Mouse (Mus musculus) lung, embryonic 14.5 days (tissue): ENCODE data around the gene Tmtc1. TPM values are rescaled to one million over a fixed set of nuclear protein-coding genes. Genes with fewer than 3 reads are reported as not detected.

Source experiments
- ATAC-seq: fragments of 200-750 bp; cut with Nextera tagmentation; 2 replicates; pipeline ENCODE4 v1.8.0; 2017; ENCODE audit warnings: mild to moderate bottlenecking, moderate TSS enrichment, moderate library complexity; ENCODE audit not compliant: insufficient read depth
- DNase-seq: peaks from one replicate; pipeline ENCODE4 v3.0.0-alpha.2; 2015
- H3K27ac ChIP-seq: fragments of 300-500 bp; sonication (generic); 2 replicates; pipeline ENCODE4 v1.5.1; 2014; ENCODE audit warnings: low read depth, mild to moderate bottlenecking, moderate library complexity
- H3K27me3 ChIP-seq: fragments of 300-500 bp; sonication (generic); 2 replicates; pipeline ENCODE4 v1.6.1; 2014; ENCODE audit warnings: low read length, control low read depth; ENCODE audit not compliant: insufficient read depth
- H3K36me3 ChIP-seq: fragments of 300-500 bp; sonication (generic); 2 replicates; pipeline ENCODE4 v1.6.1; 2014; ENCODE audit warnings: control low read depth; ENCODE audit not compliant: insufficient read depth
- H3K4me1 ChIP-seq: fragments of 300-500 bp; sonication (generic); 2 replicates; pipeline ENCODE4 v1.6.1; 2014; ENCODE audit warnings: antibody characterized with exemption, control low read depth; ENCODE audit not compliant: insufficient read depth
- H3K4me2 ChIP-seq: fragments of 300-500 bp; sonication (generic); 2 replicates; pipeline ENCODE4 v1.6.1; 2014; ENCODE audit warnings: mild to moderate bottlenecking
- H3K4me3 ChIP-seq: fragments of 300-500 bp; sonication (generic); 2 replicates; pipeline ENCODE4 v1.5.1; 2014; ENCODE audit warnings: low read depth, low read length
- H3K9ac ChIP-seq: fragments of 300-500 bp; sonication (generic); 2 replicates; pipeline ENCODE4 v1.6.1; 2014
- H3K9me3 ChIP-seq: fragments of 300-500 bp; sonication (generic); 2 replicates; pipeline ENCODE4 v1.6.1; 2016; ENCODE audit warnings: low read depth, low read length, control low read depth
- CTCF ChIP-seq: IDR thresholded peaks from 2 replicates; pipeline ENCODE4 v1.5.1; 2016; ENCODE audit warnings: antibody characterized with exemption, low read depth
- WGBS: fragments of 180-500 bp; shearing (Covaris S2); extraction: QIAGEN DNeasy Blood & Tissue Kit; methylation state at CpG from one replicate; pipeline ENCODE4 v1.1.7; 2014; 5-methylcytosine and 5-hydroxymethylcytosine counted together
- polyA plus RNA-seq: library from polyadenylated mRNA; unstranded; fragments of >200 nt; fragmentation: Nextera tagmentation; extraction: Ambion mirVana; gene quantifications from 2 replicates; pipeline ENCODE4 v1.2.1, GENCODE M21; 2014

The Tmtc1 gene
- polyA plus RNA-seq, 1 experiment from 2014 or later: 3.6 TPM

- ATAC-seq: no peak
- Histone ChIP-seq H3K9me3 (no peaks in the 10 kb centered on the region), H3K36me3 (0 out of 2 replicates have a peak, but pooled peaks cover 4% of the 10 kb centered on the region), H3K4me2 (no peak overlapping the region), H3K27ac (no peak overlapping the region), H3K27me3 (no peaks in the 10 kb centered on the region), H3K4me1 (no peaks in the 10 kb centered on the region), H3K4me3 (no peak overlapping the region), H3K9ac (no peak overlapping the region)
- WGBS: 64% methylated on average over 3 of the region's 3 CpGs
- TF ChIP-seq CTCF: no peak
- no peak for DNase-seq
Observed at GRCm38 (mm10) chr6:148403761-148404160, 40.4 kb downstream of the Tmtc1 start.

- ATAC-seq (no peak), DNase-seq (no peak)
- no peak for TF ChIP-seq CTCF
- no peaks in the 10 kb centered on the region for H3K27me3 ChIP-seq
- H3K36me3 ChIP-seq: 0 out of 2 replicates have a peak, but pooled peaks cover 5% of the 10 kb centered on the region
- H3K4me3 ChIP-seq: no peak overlapping the region
- no peaks in the 10 kb centered on the region for H3K9me3 ChIP-seq
- no peaks in the 10 kb centered on the region for H3K4me1 ChIP-seq
- H3K4me2 ChIP-seq: no peak overlapping the region
- H3K9ac ChIP-seq: no peak overlapping the region
- 82% methylated on average over 6 of the region's 6 CpGs for WGBS
- no peak overlapping the region for H3K27ac ChIP-seq
Observed at GRCm38 (mm10) chr6:148401031-148401430, 43.2 kb downstream of the Tmtc1 start.

GRCm38 (mm10) chr6:148399541-148399940 lies 44.6 kb downstream of the Tmtc1 start:
- H3K4me2 ChIP-seq: no peak overlapping the region
- H3K9me3 ChIP-seq: no peaks in the 10 kb centered on the region
- no peak for DNase-seq
- no peak for ATAC-seq
- H3K4me1 ChIP-seq: no peaks in the 10 kb centered on the region
- 85% methylated on average over 2 of the region's 2 CpGs for WGBS
- no peaks in the 10 kb centered on the region for H3K27me3 ChIP-seq
- H3K9ac ChIP-seq: no peak overlapping the region
- no peak for TF ChIP-seq CTCF
- no peak overlapping the region for H3K27ac ChIP-seq
- H3K4me3 ChIP-seq: no peak overlapping the region
- H3K36me3 ChIP-seq: 0 out of 2 replicates have a peak, but pooled peaks cover 5% of the 10 kb centered on the region

GRCm38 (mm10) chr6:148398888-148399287 lies 45.3 kb downstream of the Tmtc1 start:
- no peak overlapping the region for H3K27ac ChIP-seq
- TF ChIP-seq CTCF: no peak
- ATAC-seq: no peak
- no peaks in the 10 kb centered on the region for H3K9me3 ChIP-seq
- 0 out of 2 replicates have a peak, but pooled peaks cover 5% of the 10 kb centered on the region for H3K36me3 ChIP-seq
- H3K4me3 ChIP-seq: no peak overlapping the region
- DNase-seq: no peak
- WGBS: 85% methylated on average over 2 of the region's 2 CpGs
- H3K9ac ChIP-seq: no peak overlapping the region
- H3K27me3 ChIP-seq: no peaks in the 10 kb centered on the region
- no peaks in the 10 kb centered on the region for H3K4me1 ChIP-seq
- H3K4me2 ChIP-seq: no peak overlapping the region

- DNase-seq (no peak), ATAC-seq (no peak)
- WGBS: 91% methylated on average over 5 of the region's 5 CpGs
- no peak overlapping the region for H3K27ac ChIP-seq
- 0 out of 2 replicates have a peak, but pooled peaks cover 5% of the 10 kb centered on the region for H3K36me3 ChIP-seq
- no peak overlapping the region for H3K4me2 ChIP-seq
- no peak overlapping the region for H3K4me3 ChIP-seq
- no peaks in the 10 kb centered on the region for H3K4me1 ChIP-seq
- H3K9me3 ChIP-seq: no peaks in the 10 kb centered on the region
- TF ChIP-seq CTCF: no peak
- H3K27me3 ChIP-seq: no peaks in the 10 kb centered on the region
- H3K9ac ChIP-seq: no peak overlapping the region
Observed at GRCm38 (mm10) chr6:148397270-148397669, 46.9 kb downstream of the Tmtc1 start.

GRCm38 (mm10) chr6:148395272-148395671 lies 48.9 kb downstream of the Tmtc1 start:
- Histone ChIP-seq H3K4me3 (no peak overlapping the region), H3K27ac (no peak overlapping the region), H3K27me3 (no peaks in the 10 kb centered on the region), H3K9me3 (no peaks in the 10 kb centered on the region), H3K4me1 (peaks cover 4% of the 10 kb centered on the region), H3K4me2 (no peak overlapping the region), H3K36me3 (0 out of 2 replicates have a peak, but pooled peaks cover 5% of the 10 kb centered on the region), H3K9ac (no peak overlapping the region)
- ATAC-seq (no peak), DNase-seq (peak; percentile 21)
- peak; percentile 47 for TF ChIP-seq CTCF
- WGBS: 90% methylated on average over 3 of the region's 3 CpGs

- Histone ChIP-seq H3K9ac (no peak overlapping the region), H3K4me1 (peaks cover 4% of the 10 kb centered on the region), H3K27ac (no peak overlapping the region), H3K36me3 (0 out of 2 replicates have a peak, but pooled peaks cover 5% of the 10 kb centered on the region), H3K4me3 (no peak overlapping the region), H3K27me3 (no peaks in the 10 kb centered on the region), H3K9me3 (no peaks in the 10 kb centered on the region), H3K4me2 (no peak overlapping the region)
- no peak for ATAC-seq
- no peak for TF ChIP-seq CTCF
- 91% methylated on average over 3 of the region's 3 CpGs for WGBS
- no peak for DNase-seq
Observed at GRCm38 (mm10) chr6:148394294-148394693, 49.9 kb downstream of the Tmtc1 start.
